Mouse (Mus musculus) yolk sac, embryonic 10.5 days (tissue): Measurements from ENCODE around the gene Gab1.

Experiments used
- DNase-seq: peaks from one replicate; pipeline ENCODE4 v3.0.0-alpha.2; 2017; ENCODE audit warnings: low spot score

Gab1 gene

DNA sequence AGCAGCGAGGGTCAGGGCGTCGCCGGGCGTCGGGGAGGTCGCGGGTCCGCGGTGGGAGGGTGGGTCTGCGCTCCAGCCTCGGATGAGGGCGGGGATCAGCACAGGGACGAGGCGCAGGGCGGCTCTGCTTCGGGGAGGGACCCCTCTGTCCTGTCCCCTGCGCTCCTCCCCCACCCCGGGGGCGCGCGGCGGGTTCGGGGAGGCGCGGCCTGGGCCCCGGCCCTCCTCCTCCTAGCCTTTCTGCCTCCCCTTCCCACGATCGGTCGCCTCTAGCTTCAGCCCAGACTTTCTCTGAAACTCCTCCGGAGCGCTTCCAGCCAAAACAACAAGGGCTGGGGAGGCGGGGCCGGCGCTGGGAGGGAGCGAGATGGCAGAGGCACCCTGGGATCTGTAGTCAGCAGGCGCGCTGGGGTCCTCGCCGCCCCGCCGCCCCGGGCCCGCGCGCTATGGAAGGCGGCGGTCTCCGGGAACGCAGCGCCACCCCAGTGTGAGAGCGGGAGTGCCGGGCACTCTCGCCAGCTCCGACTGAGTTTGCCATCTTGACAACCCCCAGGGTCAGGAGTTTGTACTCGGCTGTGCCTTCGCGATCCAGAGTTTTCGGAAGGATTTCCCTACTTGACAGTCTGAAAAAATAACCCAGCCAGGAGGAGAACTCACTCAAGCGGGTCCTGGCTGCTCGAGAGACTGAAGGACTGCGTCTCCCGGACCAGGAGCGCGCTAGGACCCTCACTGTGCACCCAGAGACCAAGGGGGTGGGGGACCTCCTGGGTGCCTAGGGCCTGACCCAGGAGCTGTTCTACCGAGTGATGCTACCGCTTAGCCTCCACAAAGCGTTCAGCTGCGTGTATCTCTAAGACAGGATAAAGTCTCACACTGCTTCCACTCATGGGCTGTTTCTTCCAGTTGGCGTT lies at the start of gene Gab1:
Gene Gab1, minus strand, starts transcription at position 324 of the 911 bp plus-strand sequence.
- DNase-seq = peak; percentile 97

DNA sequence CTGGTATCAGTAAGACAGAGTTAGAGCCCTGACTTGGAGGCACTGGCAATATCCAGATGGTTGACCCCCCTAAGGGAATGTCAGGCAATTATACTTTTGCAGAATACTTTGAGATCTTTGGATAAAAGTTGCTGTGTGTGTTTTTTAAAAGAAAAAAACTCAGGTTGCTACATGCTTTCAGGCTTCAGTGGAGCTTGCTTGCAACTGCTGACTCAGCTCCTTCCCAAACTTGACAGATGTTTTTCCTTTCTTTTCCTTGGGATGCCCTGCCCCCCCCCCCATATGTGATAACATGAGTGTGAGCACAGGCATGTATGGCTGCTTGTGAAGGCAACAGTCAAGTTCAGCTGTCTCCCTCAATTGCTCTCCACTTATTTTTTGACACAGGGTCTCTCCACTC lies 48.5 kb upstream of the Gab1 start:
- DNase-seq = no peak

DNA sequence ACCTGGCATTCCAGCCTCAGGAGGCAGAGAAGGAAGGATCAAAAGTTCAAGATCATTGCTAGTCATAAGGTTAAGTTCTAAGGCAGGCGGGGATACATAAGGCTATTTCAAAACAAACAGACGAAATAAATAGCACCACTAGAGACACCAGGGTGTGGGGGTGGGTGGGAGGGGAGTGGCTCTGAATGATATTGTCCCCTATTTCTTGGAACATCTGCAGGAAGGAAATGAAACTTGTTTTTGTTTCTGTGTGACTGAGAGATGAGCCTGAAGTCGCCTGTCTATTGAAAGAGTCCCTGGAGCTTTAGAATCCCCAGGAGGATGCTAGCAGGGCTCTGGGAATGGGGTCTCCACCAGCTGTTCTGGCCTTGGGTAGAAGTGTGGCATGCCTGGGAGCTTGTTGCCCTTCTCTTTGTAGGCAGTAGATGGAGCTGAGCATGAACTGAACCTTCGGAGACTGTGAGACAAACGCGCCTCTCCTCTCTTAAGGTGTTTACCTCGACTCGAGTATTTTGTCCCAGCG lies 43.5 kb upstream of the Gab1 start:
- no peak for DNase-seq

DNA sequence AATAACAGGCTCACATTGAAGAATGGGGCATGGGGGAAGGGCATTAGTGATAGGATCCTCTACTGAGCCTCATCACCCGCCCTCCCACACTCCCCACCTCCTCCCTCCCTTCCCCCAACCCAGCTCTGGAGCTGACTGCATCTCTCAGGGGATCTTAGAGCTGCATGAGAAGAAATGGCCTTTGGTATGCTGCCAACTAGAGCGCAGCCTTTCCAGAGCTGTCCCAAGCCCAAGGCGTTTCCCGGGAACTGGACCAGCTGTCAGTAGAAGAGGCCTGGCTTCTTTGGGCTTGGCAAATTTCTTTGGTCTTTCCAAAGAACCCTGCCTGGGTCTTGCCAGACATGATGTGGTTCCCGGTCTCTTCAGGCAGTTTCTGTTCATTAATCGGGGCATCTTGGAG lies 42.3 kb upstream of the Gab1 start:
- no peak for DNase-seq

DNA sequence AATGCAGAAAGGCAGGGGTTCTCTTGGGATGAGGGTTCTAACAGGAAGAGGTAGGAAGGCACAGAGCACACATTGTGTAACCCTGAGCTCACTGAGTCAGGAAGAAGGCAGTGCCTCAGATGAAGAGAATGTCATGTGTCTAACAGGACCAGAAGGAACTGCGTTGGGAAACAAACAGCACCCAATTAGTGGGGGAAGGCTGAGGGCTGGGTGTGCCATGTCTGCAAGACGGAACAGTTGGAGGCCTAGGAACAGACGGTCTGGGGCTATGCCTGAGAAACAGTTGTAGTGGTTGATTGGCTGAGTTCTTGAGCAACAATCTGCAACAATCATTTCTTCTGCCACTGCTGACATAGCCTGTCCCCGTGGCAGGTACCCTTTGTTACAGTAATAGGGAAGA lies 38.8 kb upstream of the Gab1 start:
- no peak for DNase-seq

DNA sequence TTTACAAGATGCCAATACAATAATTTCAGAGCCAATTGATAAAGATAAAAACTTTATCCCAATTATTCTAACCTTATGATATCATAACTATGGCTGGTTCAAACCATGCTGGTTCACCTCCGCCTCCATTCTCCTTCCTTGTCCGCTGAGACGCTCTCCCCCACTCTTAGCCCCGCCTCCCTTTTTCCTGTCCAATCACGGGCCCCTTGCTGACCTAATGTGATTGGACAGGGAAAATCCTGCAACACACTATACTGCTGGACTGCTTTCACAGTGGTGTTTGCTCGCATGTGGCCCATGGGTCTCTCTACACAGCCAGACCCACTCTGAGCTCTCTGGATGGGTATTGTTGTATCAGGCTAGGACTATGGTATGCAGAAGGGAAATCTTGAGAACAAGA lies 38.2 kb upstream of the Gab1 start:
- no peak for DNase-seq

DNA sequence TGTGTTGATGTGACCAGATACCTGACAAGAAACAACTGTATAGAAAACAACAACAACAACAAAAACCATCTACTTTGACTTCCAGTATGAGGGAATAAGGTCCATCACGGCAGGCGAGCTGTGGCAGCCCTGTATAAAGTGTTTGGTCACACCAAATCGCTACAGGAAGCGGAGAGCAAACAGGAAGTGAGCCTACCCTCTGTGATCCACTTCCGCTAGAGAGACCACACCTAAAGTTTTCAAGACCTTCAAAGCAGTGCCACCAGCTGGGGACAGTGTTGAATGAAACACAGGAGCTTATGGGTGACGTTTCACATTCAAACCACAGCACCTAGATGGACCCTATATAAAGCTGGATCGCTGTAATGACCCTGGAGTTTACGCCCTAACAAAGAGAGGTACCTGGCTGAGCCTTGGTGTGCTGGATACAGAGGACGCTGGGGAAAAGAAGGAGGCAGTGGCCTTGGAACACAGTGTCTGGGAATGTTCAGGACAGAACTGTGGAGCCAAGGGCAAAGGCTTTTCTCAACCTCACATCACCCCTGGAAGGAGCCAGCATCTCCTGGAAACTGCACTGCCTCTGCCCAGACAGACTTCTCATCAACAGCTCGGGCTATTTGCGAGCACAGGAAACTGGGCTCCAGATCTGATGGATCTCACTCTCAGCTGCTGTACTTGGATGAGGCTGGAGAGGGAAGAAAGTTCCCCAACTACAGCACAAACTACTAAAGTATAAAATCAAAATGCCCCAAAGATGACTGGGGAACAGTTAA lies 36.3 kb upstream of the Gab1 start:
- no peak for DNase-seq

DNA sequence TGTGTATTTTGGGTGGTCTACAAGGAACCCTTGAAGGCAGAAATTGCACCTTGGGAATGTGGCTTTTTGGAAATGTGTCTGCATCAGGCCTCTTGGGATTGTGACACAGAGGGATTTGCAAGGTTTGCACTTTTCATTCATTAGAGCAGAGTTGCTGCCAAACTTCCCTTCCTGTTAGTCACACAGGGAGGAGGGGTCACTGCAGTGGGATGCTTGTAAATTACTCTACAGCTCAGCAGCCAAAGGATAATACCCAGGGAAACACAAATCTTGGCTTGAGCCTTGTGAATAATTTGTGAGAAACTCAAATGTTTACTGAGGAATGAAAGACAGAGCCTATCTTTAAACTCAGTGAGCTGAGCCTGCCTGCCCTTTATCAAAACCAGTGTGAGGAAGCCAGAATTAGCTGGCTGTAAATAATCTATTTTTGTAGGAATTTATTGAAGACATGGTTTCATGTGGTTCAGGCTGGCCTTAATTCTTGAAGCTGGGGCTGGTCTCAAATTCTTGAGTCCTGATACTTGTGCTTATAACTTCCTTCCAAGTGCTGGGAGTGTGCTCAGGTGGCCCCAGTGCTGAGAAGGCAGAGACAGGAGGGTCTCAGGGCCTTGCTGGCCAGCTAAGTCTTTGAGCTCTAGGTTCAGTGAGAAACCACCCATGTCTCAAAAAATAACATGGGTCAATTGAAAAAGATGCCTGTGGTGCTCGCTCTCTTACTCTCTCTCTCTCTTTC lies 32.9 kb upstream of the Gab1 start:
- no peak for DNase-seq

DNA sequence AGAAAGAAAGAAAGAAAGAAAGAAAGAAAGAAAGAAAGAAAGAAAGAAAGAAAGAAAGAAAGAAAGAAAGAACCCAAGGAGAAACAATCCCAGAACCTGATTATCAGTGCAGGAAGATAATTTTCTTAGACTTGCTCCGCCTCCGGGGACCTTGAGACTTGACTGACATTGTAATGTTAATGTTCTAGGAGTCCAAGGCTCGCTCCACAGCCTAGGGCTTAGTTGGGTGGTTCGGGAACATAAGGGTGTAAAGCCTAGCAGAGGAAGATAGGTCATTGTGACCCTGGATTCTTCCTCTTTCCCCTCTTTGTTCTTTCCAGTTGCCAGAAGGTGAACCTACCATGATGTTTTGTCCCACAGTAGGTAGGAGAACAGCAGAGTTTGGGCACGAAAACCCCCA lies 31.1 kb upstream of the Gab1 start:
- no peak for DNase-seq

DNA sequence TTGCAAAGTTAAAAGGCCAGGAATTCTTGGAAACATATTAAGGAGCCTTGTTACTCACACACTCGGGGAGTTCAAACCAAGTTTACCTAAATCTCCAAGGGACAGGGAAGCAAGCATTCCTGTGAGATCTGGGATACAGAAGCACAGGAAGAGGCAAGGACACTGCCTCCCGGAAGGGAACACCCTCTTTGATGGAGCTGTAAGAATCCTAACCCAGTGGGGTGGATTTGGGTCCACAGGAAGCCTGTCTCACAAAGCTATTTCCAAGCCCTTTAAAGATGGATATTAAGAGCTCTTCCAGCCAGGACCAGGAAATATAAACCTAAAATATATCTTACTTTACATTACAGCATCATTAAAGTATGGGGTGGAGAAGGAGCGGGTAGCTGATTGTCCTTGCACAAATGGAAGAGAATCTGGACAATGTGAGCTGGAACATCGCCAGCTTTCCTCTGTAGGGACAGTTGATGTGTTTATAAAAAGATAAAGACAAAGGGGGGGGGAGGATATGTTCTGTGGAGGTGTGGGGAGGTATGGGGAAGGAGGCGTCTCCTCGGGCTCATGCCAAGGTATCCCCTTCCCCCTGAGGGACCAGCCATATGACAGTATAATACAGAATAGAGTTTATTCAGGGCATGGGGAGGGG lies 28.1 kb upstream of the Gab1 start:
- no peak for DNase-seq

DNA sequence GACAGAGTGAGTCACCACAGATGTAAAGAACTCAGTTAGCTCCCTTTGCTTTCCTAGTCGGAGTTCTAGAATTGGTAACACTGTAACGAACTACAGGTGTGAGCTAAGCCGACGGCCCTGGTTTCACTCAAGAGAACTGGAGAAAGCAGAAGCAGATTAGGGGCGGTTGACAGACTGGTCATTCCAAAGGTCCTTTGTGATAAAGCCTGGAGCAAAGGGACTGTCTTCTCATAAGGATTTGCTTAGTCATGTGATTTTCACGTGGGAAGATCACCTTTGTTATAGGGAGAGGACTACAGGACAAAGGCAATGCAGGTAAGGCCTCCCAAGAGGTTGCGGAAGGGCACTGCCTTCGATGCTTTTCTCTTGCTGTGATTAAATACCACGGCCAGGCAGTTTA lies 22.0 kb upstream of the Gab1 start:
- DNase-seq = peak; percentile 43

DNA sequence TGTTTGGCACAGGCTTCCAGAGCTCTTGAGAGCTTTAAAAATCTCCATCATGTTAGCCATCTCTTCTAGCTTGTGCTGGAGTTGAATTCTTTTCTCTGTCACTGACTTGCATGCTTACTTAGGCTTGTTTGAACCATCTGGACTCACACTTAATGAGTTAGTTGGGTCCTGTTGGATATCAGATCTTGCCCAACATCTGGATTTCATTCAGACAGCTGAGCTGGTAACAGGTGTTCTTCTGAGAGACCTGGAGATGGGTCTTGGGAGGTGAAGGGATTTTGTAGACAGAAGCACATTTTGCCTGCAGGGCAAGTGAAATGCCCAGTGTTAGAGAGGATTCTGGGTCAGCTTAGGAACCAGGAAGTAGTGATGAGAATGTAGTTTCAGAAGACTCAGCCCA lies 19.0 kb upstream of the Gab1 start:
- DNase-seq = no peak

DNA sequence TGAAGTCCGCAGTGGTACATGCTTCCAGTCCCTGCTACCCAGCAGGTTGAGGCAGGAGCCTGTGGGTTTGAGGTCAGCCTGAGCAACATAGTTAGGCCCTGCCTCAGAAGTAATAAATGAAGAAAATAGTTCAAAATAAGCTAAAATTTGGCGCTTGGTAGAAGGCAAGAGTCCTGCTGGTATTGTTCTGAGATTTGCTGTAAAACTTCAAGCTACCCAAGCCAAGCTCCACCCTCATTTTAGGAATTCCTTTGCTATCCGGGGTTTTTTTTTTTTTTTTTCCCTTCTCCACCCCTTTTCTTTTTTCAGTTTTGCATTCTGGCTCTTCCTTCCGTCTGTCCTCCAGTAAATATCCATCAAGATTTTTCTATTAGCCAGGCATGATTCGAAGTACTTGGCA lies 15.7 kb upstream of the Gab1 start:
- DNase-seq = no peak

DNA sequence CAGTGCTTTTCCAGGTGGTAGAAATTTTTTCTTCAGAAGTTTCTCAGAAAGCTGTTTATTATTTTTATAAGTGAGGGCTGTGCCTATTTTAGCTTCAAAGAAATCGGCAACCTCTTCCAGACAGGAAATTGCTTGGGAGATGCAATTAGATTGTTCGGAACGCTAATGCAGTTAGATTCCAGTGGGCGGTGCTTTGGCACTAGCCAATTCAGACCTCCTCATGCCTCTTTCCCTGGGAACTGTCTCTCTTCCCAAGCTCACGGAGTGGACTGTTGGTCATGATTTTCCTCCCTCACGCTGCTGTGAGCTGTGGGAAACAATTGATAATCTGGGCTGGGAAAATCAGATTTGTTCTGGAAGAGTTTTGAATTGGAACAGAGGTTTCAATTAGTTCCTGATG lies 15.1 kb upstream of the Gab1 start:
- no peak for DNase-seq

DNA sequence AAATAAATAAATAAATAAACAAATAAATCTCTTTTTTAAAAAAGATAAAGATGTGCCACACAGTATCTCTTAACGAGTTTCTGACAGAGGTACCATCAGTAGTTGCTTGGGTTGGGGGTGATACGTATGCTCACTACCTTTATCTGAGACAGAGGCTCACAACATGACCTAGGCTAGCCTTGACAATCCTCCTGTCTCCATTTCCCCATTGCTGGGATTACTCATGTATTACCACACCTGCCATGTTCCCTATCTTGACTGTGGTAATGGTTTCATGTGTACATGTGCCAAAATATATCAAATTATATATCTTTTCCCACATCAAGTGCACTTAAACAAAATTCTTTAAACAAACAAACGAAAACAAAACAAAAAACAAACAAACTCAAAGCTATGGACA lies 14.2 kb upstream of the Gab1 start:
- DNase-seq = no peak

DNA sequence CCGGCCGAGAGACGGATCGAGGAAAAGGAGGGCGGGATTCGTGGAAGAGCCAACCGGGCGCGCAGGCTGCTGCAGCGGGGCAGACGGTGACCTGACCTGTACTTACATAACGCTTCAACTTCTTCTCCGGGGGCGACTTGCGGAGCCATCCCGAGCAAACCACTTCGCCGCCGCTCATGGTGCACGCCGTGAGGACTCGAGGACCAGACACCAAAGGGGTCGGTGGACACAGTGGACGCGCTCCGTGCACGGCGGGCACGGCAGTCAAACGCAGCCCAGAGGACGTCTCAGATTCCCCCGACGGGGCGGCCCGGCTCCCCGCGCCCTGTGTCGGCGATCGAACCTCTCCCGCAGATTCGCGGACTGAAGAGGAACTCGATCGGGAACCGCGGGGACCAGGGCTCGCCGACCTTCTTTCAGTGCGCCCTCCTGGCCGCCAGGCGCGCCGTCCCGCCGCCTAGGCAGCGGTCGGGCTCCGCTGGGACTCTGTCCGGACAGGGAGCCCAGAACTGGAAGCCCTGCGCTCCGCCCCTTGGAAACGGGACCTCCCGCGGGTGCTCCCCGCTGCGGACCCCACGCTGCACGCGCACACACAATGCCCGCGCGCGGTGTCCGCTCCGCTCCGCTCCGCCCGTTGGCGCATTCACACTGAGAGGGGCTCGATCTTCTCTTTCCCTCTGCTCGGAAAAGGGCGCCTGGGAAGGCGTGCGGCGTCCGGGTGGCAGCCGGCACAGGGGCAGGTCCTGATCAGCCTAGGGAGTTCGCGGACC lies 708 bp downstream of the Gab1 start:
- peak; percentile 71 for DNase-seq

DNA sequence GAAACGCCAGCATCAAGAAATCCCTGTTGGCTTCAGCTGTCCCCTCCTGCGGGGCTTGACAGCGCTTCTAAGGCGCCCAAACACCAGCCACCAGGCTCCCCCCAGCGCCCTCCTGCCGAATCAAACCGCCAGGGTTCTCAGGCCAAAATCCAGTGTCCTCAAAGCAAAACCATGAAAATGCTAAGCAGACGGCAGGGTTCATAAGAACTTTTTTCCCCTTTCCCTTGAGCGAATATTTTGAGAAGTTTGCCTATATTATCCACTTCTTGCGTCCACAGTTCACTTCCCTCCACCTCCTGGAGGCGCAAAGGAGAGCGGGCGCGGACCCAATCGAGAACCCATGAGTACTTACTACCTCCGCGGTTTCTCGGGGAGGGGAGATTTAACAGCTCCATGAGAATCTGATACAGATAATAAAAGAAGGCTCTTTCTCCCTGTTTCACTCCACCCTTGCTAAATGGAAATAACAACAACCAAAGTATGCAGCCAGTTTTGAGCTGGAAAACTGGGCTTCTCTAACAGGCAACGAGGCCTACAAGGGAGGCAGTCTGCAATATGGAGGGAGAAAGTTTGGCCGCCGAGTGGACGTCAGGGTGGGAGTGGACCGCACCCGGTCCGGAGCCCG lies 1.4 kb downstream of the Gab1 start:
- DNase-seq = peak; percentile 74

DNA sequence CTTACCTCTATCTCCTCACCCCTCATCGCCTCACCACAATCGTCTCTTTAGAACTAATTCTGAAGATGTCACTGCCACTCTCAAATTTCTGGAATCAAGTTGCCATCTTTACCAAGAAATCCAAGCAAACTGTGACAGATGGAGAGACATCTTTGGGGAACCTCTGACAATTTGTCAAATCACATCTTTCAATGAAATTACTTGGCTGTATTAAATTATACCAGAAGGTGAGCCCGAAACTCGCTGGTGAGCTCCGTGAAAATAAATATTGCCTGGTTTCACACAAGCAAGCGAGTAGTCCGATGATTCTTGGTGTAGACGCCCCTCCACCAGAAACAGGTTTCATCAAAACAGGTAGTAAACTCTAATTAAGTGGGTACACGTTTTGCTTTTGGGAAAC lies 2.2 kb downstream of the Gab1 start:
- DNase-seq = no peak

DNA sequence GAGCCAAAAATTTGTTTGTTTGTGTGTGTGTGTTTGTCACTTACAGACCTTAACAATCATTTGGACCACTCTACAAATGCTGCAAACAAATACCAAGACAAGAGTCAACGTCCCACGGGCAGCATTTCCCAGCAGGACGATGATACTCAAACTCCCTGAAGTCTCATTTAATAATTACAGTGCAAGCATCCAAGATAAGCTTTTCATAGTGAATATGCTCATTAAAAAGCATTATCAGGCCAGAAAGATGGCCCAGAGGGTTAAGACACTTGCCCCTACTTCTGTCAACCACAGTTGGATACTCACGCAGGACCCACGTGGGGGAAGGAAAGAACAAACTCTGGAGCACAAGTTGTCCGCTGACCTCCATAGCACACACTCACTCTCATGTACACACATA lies 4.8 kb downstream of the Gab1 start:
- no peak for DNase-seq

DNA sequence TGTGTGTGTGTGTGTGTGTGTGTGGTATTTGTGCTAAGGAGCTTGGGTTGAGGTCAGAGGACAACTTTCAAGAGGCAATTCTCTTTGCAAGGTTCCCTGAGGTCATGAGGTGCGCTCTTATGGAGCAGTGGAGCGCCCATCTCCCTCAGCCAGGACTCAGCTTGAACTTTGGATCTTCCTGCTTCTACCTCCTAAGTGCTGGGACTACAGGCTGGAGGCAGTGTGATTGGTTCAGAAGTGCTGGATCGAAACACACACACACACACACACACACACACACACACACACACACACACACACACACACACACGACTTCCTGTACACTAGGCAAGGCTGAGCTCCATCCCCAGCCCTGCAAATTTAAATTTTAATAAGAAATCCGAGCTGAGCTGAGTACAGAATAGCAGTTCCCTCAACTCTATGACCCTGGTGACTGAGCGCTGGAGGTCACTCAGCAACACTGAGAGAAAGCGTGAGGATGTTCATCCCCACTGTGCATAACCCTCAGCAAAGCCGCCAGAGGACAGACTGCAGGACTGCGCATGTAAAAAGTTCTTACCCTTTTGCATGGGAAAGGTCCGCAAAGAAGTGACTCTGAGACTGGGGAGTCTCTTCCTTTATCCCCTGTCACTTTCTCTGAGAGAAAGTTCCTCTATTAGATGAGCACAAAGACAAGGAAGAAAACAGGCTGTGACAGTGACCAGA lies 6.4 kb downstream of the Gab1 start:
- peak; percentile 69 for DNase-seq
